Mouse (Mus musculus): ENCODE data around the gene Fam213b.

GRCm38 (mm10) chr4:154895549-154895948 is 3.4 kb downstream of the Fam213b start:
- TF ChIP-seq POLR2A (IDR thresholded peaks at IDR 0.05; ENCODE audit: insufficient read depth, low read length) = no peak
- no peak for TF ChIP-seq CTCF (IDR thresholded peaks at IDR 0.05; ENCODE audit: low read depth, low read length)

All from ES-Bruce4 (cell line).